Mouse (Mus musculus) heart, embryonic 14.5 days (tissue): ENCODE measurements at regions not wholly inside any gene's neighbourhood (a gene's known extent, or its start where the extent isn't known, plus 50 kb on each side); places are given as distances from the start of the nearest gene placed in this dataset.

ENCODE experiments used
- ATAC-seq: fragments of 200-750 bp; cut with Nextera tagmentation; 2 replicates; pipeline ENCODE4 v1.8.0; 2017; ENCODE audit warnings: low read depth, moderate TSS enrichment; ENCODE audit not compliant: insufficient number of reproducible peaks, insufficient read depth, low FRiP score
- H3K27ac ChIP-seq, 2 experiments: fragments of 200-500 bp in 1 of 2; fragments of 300-500 bp in 1 of 2; sonication (generic) in 1 of 2; replicated peaks in 1 of 2; 2 replicates each; pipeline ENCODE4 v1.5.1; 2012 to 2014; ENCODE audit warnings: low read depth in 2 of 2, low read length in 2 of 2, control low read depth in 1 of 2, mild to moderate bottlenecking in 1 of 2, mixed read lengths in 1 of 2; ENCODE audit not compliant: control insufficient read depth in 1 of 2, insufficient read depth in 1 of 2
- H3K27me3 ChIP-seq: fragments of 300-500 bp; sonication (generic); 2 replicates; pipeline ENCODE4 v1.6.1; 2014; ENCODE audit warnings: mild to moderate bottlenecking, low read length, control low read depth; ENCODE audit not compliant: control insufficient read depth, insufficient read depth
- H3K36me3 ChIP-seq: fragments of 300-500 bp; sonication (generic); 2 replicates; pipeline ENCODE4 v1.6.1; 2014; ENCODE audit warnings: mild to moderate bottlenecking, control low read depth, low read length, mixed read lengths; ENCODE audit not compliant: control insufficient read depth, insufficient read depth
- H3K4me1 ChIP-seq, 2 experiments: fragments of 200-500 bp in 1 of 2; fragments of 300-500 bp in 1 of 2; sonication (generic) in 1 of 2; 2 replicates each; pipeline ENCODE4 v1.6.1; 2012 to 2014; ENCODE audit warnings: low read length in 2 of 2, control low read depth in 1 of 2, mixed read lengths in 1 of 2; ENCODE audit not compliant: control insufficient read depth in 2 of 2, insufficient read depth in 2 of 2
- H3K4me2 ChIP-seq: fragments of 300-500 bp; sonication (generic); 2 replicates; pipeline ENCODE4 v1.6.1; 2014; ENCODE audit warnings: mild to moderate bottlenecking, low read length
- H3K4me3 ChIP-seq, 2 experiments: fragments of 200-500 bp in 1 of 2; fragments of 300-500 bp in 1 of 2; sonication (generic) in 1 of 2; 2 replicates each; pipeline ENCODE4 v1.5.1; 2012 to 2014; ENCODE audit warnings: low read length in 2 of 2, mild to moderate bottlenecking in 2 of 2, control low read depth in 1 of 2, low read depth in 1 of 2, moderate library complexity in 1 of 2; ENCODE audit not compliant: control insufficient read depth in 1 of 2, insufficient read depth in 1 of 2
- H3K9ac ChIP-seq: fragments of 300-500 bp; sonication (generic); 2 replicates; pipeline ENCODE4 v1.6.1; 2014; ENCODE audit warnings: mild to moderate bottlenecking, low read length
- H3K9me3 ChIP-seq: fragments of 300-500 bp; sonication (generic); 2 replicates; pipeline ENCODE4 v1.6.1; 2016; ENCODE audit warnings: low read length, control low read depth; ENCODE audit not compliant: control insufficient read depth
- WGBS: fragments of 180-500 bp; shearing (Covaris S2); extraction: QIAGEN DNeasy Blood & Tissue Kit; methylation state at CpG from one replicate; pipeline ENCODE4 v1.1.7; 2014; 5-methylcytosine and 5-hydroxymethylcytosine counted together

- H3K27me3 ChIP-seq, result no peaks in the 10 kb centered on the region
- H3K9me3 ChIP-seq, result no peaks in the 10 kb centered on the region
- 71% methylated on average over 12 of the region's 12 CpGs for WGBS
- H3K9ac ChIP-seq, result no peak overlapping the region
- no peak overlapping the region for H3K4me3 ChIP-seq
- H3K4me1 ChIP-seq, result peaks cover 0 to 2% of the 10 kb centered on the region in 2 experiments; a peak in 1 of 4 replicates
- no peak for ATAC-seq
- H3K36me3 ChIP-seq, result no peaks in the 10 kb centered on the region
- H3K27ac ChIP-seq, result no peak overlapping the region
- H3K4me2 ChIP-seq, result no peak overlapping the region
These were observed 886.7 kb upstream of the Fam160b2 start for GRCm38 (mm10) chr14:71486176-71486970.

GRCm38 (mm10) chr14:71475656-71476055 lies 876.0 kb upstream of the Fam160b2 start:
- 50% methylated on average over 2 of the region's 2 CpGs for WGBS
- Histone ChIP-seq H3K36me3 (no peaks in the 10 kb centered on the region), H3K9ac (no peak overlapping the region), H3K9me3 (no peaks in the 10 kb centered on the region), H3K4me1 (peaks cover 4 to 10% of the 10 kb centered on the region in 2 experiments), H3K27ac (no peak overlapping the region), H3K4me3 (no peak overlapping the region), H3K4me2 (no peak overlapping the region), H3K27me3 (no peaks in the 10 kb centered on the region)
- ATAC-seq, result no peak

GRCm38 (mm10) chr14:71473907-71474306 lies 874.3 kb upstream of the Fam160b2 start:
- no peak overlapping the region for H3K9ac ChIP-seq
- ATAC-seq, result no peak
- 42% methylated on average over 6 of the region's 6 CpGs for WGBS

GRCm38 (mm10) chr14:71432364-71432763 lies 832.7 kb upstream of the Fam160b2 start:
- no peak overlapping the region for H3K27ac ChIP-seq
- no peak overlapping the region for H3K9ac ChIP-seq
- H3K4me1 ChIP-seq, result no peaks in the 10 kb centered on the region
- no peak overlapping the region for H3K4me2 ChIP-seq
- no peak overlapping the region for H3K4me3 ChIP-seq
- WGBS, result 61% methylated on average over 2 of the region's 2 CpGs
- no peaks in the 10 kb centered on the region for H3K36me3 ChIP-seq
- ATAC-seq, result no peak
- no peaks in the 10 kb centered on the region for H3K9me3 ChIP-seq
- no peaks in the 10 kb centered on the region for H3K27me3 ChIP-seq

More at GRCm38 (mm10) chr14:71473907-71474306, 874.3 kb upstream of the Fam160b2 start:
- peaks cover 4 to 10% of the 10 kb centered on the region in 2 experiments for H3K4me1 ChIP-seq
- H3K4me3 ChIP-seq, result no peak overlapping the region
- no peaks in the 10 kb centered on the region for H3K9me3 ChIP-seq
- no peaks in the 10 kb centered on the region for H3K27me3 ChIP-seq
- no peaks in the 10 kb centered on the region for H3K36me3 ChIP-seq
- no peak overlapping the region for H3K27ac ChIP-seq
- no peak overlapping the region for H3K4me2 ChIP-seq
